Mouse (Mus musculus): ENCODE results near the gene Frat1.
"Not testable (repeated sequence)": the region's sequence is repeated elsewhere in the genome, so short reads cannot be mapped to it uniquely, and the experiment has no call there.

Frat1 gene

GRCm38 (mm10) chr19:41841105-41841750 lies 11.5 kb downstream of the Frat1 start:
- no peak for DNase-seq (ENCODE audit: extremely low read depth, insufficient read length, low spot score)

GRCm38 (mm10) chr19:41842196-41842595 lies 12.4 kb downstream of the Frat1 start:
- DNase-seq (ENCODE audit: extremely low read depth, insufficient read length, low spot score), result no peak

GRCm38 (mm10) chr19:41842706-41843105 lies 12.9 kb downstream of the Frat1 start:
- no peak for DNase-seq (ENCODE audit: extremely low read depth, insufficient read length, low spot score)

GRCm38 (mm10) chr19:41844345-41844744 lies 14.6 kb downstream of the Frat1 start:
- DNase-seq (ENCODE audit: extremely low read depth, insufficient read length, low spot score), result no peak

- no peak for DNase-seq (ENCODE audit: extremely low read depth, insufficient read length, low spot score)
These were observed 16.8 kb downstream of the Frat1 start for GRCm38 (mm10) chr19:41846366-41847090.

- no peak for DNase-seq (ENCODE audit: extremely low read depth, insufficient read length, low spot score)
These were observed 17.4 kb downstream of the Frat1 start for GRCm38 (mm10) chr19:41847091-41847581.

- not testable (repeated sequence) for DNase-seq (ENCODE audit: extremely low read depth, insufficient read length, low spot score)
These were observed 17.8 kb downstream of the Frat1 start for GRCm38 (mm10) chr19:41847614-41847991.

- peak; percentile 94 for DNase-seq (ENCODE audit: extremely low read depth, insufficient read length, low spot score)
These were observed 18.5 kb downstream of the Frat1 start, which contains the start of gene Frat2 for GRCm38 (mm10) chr19:41847992-41848851. TSS of gene Frat2 (minus strand) at chr19:41848132.

GRCm38 (mm10) chr19:41850021-41850718 lies 20.4 kb downstream of the Frat1 start:
- no peak for DNase-seq (ENCODE audit: extremely low read depth, insufficient read length, low spot score)

GRCm38 (mm10) chr19:41850719-41851543 lies 21.2 kb downstream of the Frat1 start:
- no peak for DNase-seq (ENCODE audit: extremely low read depth, insufficient read length, low spot score)

GRCm38 (mm10) chr19:41852423-41852822 lies 22.7 kb downstream of the Frat1 start:
- DNase-seq (ENCODE audit: extremely low read depth, insufficient read length, low spot score), result no peak

- peak; percentile 34 for DNase-seq (ENCODE audit: extremely low read depth, insufficient read length, low spot score)
These were observed 27.5 kb downstream of the Frat1 start for GRCm38 (mm10) chr19:41857086-41857762.

- DNase-seq (ENCODE audit: extremely low read depth, insufficient read length, low spot score), result no peak
These were observed 28.1 kb downstream of the Frat1 start for GRCm38 (mm10) chr19:41857816-41858310.

- no peak for DNase-seq (ENCODE audit: extremely low read depth, insufficient read length, low spot score)
These were observed 36.9 kb downstream of the Frat1 start for GRCm38 (mm10) chr19:41866707-41867106.

GRCm38 (mm10) chr19:41869296-41869695 lies 39.5 kb downstream of the Frat1 start:
- DNase-seq (ENCODE audit: extremely low read depth, insufficient read length, low spot score), result no peak

- DNase-seq (ENCODE audit: extremely low read depth, insufficient read length, low spot score), result not testable (repeated sequence)
These were observed 40.2 kb downstream of the Frat1 start for GRCm38 (mm10) chr19:41869946-41870345.

- no peak for DNase-seq (ENCODE audit: extremely low read depth, insufficient read length, low spot score)
These were observed 42.5 kb downstream of the Frat1 start for GRCm38 (mm10) chr19:41872285-41872684.

- no peak for DNase-seq (ENCODE audit: extremely low read depth, insufficient read length, low spot score)
These were observed 44.6 kb downstream of the Frat1 start for GRCm38 (mm10) chr19:41874356-41874755.

- DNase-seq (ENCODE audit: extremely low read depth, insufficient read length, low spot score), result no peak
These were observed 52.1 kb downstream of the Frat1 start for GRCm38 (mm10) chr19:41881842-41882241.
